Mouse (Mus musculus): ENCODE results near the gene Mup4. TPM values are rescaled to one million over a fixed set of nuclear protein-coding genes. Genes with fewer than 3 reads are reported as not detected.

Gene Mup4
- polyA plus RNA-seq, 1 experiment from 2014 or later = not detected

DNA sequence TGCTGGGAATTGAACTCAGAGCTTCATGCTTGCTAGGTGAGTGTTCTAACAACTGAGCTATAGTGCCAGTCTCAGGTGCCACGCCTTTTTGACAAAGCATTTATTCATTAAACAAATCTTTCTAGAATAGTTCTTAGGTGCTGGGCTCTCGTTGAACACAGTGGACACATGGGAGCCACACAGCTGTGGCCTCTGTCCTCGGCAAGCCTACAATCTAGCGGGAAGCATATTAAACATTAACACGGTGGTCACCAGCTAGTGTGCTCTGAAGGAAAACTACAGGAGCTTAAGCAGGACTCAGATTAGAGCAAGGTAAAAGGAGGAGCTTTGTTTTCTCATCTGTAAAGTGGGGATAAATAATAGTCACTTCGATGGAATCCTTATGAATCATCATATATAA lies 53.4 kb downstream of the Mup4 start:
- H3K4me3 ChIP-seq = no peak overlapping the region
- DNase-seq (ENCODE audit: low spot score) = no peak
- no peaks in the 10 kb centered on the region for H3K9me3 ChIP-seq (replicated peaks)
- 86% methylated on average over 6 of the region's 6 CpGs for WGBS
- H3K27me3 ChIP-seq (ENCODE audit: low read depth, poor library complexity, severe bottlenecking) = no peaks in the 10 kb centered on the region
- H3K36me3 ChIP-seq = no peaks in the 10 kb centered on the region
- no peak overlapping the region for H3K27ac ChIP-seq (replicated peaks)
- H3K4me1 ChIP-seq = peaks cover 4% of the 10 kb centered on the region; the same call in 1 of the 2 replicates

Other genes with a start within 250 kb of the Mup4 start
- 107 and 110 TPM in 2 replicates for gene Inip, start 159.1 kb downstream of the Mup4 start, polyA plus RNA-seq (2016; fragmentation: Nextera tagmentation; extraction: Ambion mirVana)
- 8.8 and 9.5 TPM in 2 replicates for gene Snx30, start 154.9 kb downstream of the Mup4 start, polyA plus RNA-seq (2016; fragmentation: Nextera tagmentation; extraction: Ambion mirVana)
- not detected in 2 replicates for gene Slc46a2, start 45.7 kb downstream of the Mup4 start, polyA plus RNA-seq (2016; fragmentation: Nextera tagmentation; extraction: Ambion mirVana)
- gene Mup6, start 3.6 kb upstream of the Mup4 start, polyA plus RNA-seq (2016; fragmentation: Nextera tagmentation; extraction: Ambion mirVana) = not detected in 2 replicates
- gene Mup7, start 109.8 kb upstream of the Mup4 start, polyA plus RNA-seq (2016; fragmentation: Nextera tagmentation; extraction: Ambion mirVana) = not detected in 2 replicates
- not detected in 2 replicates for gene Mup2, start 193.6 kb upstream of the Mup4 start, polyA plus RNA-seq (2016; fragmentation: Nextera tagmentation; extraction: Ambion mirVana)

All from midbrain, embryonic 10.5 days (tissue).